Mouse (Mus musculus) MEL-GATA-1-ER (cell line): Measurements from ENCODE around the gene Gm36079.
"Not testable (repeated sequence)": the region's sequence is repeated elsewhere in the genome, so short reads cannot be mapped to it uniquely, and the experiment has no call there.

Experiments used
- DNase-seq: peaks from one replicate; pipeline ENCODE4 v3.0.0-alpha.2; 2012; ENCODE audit warnings: low read depth; ENCODE audit errors: extremely low read depth

Gm36079 gene

DNA sequence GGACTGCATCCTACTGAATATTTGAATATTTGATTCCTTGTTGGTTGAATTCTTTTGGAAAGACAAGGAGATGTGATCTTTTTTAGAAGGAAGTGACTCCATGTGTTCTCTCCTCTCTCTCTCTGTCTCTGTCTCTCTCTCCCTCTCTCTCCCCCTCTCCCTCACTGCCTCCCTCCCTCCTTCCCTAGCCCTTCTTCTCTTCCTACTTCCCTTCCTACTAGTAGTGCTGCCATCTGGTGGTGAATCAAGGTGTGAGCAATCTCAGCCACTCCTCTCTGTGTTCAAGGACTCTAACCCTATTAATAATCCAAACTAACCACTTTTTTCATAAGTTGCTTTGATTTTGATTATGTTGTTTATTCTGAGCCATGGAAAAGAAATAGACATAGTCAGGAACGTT lies 5.3 kb downstream of the Gm36079 start:
- DNase-seq: not testable (repeated sequence)

DNA sequence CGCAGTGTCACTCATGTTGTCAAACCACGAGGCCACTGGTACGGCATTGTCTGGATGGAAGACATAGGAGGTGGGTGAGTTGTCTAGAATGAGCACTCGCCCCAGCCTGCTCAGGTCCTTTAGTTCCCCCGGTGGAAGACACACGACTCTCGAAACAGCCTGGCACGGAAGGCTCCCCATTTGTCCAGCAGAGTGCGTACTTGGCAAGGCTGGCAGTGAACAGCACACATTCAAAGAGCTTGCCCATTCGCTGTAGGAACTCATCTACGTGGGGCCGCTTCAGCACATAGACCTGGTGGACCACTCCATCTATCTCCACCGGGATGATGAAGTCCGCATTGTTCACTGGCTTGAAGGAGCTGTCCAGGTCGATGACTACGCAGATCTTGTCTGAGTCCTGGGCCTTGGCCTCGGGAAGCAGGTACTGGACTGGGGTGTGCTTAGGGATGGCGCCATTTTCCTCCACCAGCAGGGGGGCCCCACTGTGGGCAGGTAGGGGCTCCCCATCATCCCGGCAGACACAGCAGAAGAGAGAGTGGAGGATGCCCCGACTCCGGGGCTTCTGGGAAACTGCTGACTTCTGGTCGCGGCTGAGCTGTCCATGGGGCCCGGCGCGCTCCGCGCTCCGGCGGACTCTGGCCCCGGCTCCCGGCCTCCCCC lies 11.3 kb downstream of the Gm36079 start:
- DNase-seq: not testable (repeated sequence)

DNA sequence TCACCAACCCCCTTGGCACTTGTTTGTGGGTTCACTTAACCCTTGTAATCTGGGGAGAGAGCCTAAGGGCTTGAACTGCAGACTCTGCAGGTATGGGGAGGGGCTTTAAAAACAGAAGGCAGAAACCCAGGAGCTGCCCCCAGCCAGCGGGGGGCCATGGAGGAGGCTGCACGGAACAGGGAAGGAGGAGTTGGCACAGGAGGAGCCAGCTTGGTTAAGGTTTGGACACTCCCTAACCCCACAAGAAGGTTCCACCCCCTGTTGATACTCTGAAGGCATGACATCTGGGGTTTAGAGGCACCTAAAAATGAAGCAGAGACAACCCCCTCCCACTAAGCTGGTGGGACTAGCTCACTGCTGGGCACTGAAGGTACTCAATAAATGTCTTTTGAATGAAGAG lies 12.8 kb downstream of the Gm36079 start:
- DNase-seq: not testable (repeated sequence)

DNA sequence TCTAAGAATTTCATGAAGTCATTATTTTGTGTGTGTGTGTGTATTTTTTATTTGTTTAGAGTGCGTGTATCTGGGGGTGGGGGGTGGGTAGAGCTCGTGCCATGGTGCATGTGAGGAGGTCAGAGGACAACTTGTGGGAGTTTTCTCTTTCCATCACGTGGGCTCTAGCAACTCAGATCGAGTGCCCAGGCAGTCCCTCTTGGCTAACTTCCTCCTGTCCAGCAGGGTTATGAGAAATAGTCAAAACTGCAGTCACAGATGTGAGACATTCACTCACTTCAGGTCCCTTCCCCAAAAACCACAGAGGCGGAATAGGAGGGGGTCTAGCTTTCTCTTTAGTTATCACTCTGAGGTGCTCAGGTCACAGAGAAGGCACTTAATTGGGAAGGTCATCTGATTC lies 13.3 kb downstream of the Gm36079 start:
- DNase-seq: not testable (repeated sequence)

DNA sequence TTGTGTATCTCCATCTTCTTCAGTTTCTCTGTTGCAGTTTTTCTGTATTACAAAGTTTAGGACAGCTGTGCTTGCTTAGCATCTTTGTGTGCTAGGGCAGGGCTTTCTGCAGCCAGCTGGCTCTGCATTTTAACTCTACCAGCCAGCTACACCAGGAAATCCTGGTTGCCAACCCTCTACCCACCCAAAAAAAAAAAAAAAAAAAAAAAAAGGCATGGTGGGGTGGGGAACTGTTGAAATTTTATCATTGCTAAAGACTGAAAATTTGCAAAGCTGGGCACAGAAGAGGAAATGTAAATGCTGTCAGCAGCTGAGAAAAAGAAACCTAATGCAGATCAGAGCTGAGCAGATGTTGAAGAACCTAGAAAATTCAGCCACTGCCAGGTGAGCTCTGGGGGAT lies 16.7 kb downstream of the Gm36079 start:
- DNase-seq: not testable (repeated sequence)

DNA sequence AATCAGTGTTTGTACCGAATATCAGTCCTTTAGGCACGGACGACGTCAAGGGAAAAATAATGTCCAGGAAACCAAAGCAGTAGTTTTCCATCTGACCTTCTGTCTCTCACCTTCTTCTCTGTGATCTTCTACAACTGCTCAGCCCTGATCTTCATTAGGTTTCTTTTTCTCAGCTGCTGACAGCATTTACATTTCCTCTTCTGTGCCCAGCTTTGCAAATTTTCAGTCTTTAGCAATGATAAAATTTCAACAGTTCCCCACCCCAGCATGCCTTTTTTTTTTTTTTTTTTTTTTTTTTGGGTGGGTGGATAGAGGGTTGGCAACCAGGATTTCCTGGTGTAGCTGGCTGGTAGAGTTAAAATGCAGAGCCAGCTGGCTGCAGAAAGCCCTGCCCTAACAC lies 27.6 kb downstream of the Gm36079 start:
- DNase-seq: not testable (repeated sequence)

DNA sequence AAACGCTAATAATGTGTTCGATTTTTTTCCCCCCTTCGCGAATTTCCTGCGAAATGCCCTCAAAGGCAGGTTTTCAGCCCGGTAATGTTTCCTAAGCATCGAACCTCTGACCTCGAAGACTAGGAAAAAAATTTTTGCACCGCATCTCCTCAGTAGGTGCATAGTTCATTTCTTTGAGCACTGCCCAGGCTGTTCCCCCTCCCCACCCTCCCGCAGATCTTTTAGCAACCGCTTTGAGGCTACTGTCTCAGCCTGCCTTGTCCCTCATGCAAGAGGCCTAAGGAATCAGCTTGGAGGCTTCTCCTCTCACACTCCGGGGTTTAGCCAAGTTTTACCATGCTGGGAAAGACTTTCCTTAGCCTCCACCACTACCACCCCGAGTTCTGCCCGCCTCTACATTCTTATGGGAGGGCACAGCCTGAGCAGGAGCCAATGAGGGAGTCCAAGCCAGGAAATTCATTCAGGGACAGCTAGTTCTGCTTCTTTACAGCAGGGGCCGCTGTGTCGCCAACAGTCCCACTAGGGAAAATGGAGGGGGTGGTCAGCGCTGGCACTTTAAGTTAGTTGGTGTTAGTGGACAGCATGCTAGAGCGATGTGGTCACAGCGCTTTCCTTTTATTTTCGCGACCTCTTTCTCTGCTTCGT lies 28.2 kb downstream of the Gm36079 start:
- DNase-seq: not testable (repeated sequence)

DNA sequence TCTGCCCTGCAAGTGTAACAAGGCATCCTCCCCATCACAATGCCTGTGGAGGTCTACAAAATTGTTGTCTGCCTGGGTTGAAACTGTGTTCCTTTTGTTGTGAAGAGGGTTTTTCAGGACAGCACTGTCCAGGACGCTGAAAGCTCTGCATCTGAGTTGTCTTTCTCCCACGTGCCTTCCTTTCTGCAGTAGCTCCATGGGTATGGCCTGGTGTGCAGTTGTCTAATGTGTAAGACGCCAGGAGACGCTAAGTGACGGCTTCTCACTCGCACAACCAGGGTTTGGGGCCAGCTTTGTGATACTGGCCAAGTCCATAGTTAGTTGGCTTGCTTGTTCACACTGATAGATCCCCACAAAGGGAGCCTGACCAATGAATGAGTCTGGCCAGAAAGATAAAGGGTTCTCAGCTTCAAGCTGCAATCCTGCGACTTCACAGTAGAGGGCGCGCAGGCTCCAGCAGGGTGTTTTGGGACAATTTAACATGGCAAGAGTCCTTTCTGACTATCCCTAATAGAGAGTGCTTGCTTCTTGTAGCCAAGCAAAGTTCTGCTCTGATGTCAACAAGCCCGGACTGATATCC lies 34.8 kb downstream of the Gm36079 start:
- not testable (repeated sequence) for DNase-seq

DNA sequence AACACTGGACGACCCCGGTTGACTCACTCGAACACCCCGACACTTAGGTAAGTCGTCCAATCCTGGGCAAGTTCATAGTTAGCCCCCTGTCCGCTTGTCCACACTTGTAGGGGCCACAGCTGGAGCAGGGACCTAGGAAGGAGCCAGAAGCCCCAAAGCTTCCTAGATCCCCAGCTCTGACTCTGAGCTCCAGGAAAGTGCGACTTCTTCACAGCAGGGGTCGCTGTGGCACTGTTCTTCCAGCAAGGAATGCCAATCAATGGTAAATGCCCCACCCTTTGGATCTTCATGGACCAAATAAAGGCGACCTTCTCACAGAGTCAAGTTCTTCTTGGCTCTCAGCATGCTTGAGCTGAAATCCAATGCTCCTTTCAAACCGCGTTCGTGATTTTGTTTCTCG lies 35.5 kb downstream of the Gm36079 start:
- not testable (repeated sequence) for DNase-seq
